Mouse (Mus musculus): ENCODE data around the gene Trim65. TPM values are rescaled to one million over a fixed set of nuclear protein-coding genes. Genes with fewer than 3 reads are reported as not detected.

Trim65 gene
- polyA plus RNA-seq, 1 experiment: 0.57 TPM

GRCm38 (mm10) chr11:116117241-116117640 is 13.7 kb downstream of the Trim65 start:
- TF ChIP-seq POLR2A (IDR thresholded peaks at IDR 0.05; ENCODE audit: control insufficient read depth, low read depth, low read length) (no peak), CTCF (IDR thresholded peaks at IDR 0.05; ENCODE audit: control insufficient read depth, insufficient read depth, insufficient replicate concordance, low read depth, low read length) (no peak)

GRCm38 (mm10) chr11:116111611-116112203 is 19.2 kb downstream of the Trim65 start:
- Histone ChIP-seq H3K27me3 (ENCODE audit: control insufficient read depth, insufficient read depth, low read length) (no peaks in the 10 kb centered on the region), H3K4me3 (ENCODE audit: control insufficient read depth, low read depth, low read length) (no peak overlapping the region), H3K36me3 (ENCODE audit: control insufficient read depth, insufficient read depth, low read length) (no peaks in the 10 kb centered on the region), H3K4me1 (ENCODE audit: control insufficient read depth, insufficient read depth, low read length) (peaks cover 25% of the 10 kb centered on the region), H3K27ac (ENCODE audit: control insufficient read depth, insufficient read depth, low read depth, low read length) (no peak overlapping the region)
- TF ChIP-seq CTCF (IDR thresholded peaks at IDR 0.05; ENCODE audit: control insufficient read depth, insufficient read depth, insufficient replicate concordance, low read depth, low read length) (no peak), POLR2A (IDR thresholded peaks at IDR 0.05; ENCODE audit: control insufficient read depth, low read depth, low read length) (no peak)

More at GRCm38 (mm10) chr11:116117241-116117640, 13.7 kb downstream of the Trim65 start:
- H3K36me3 ChIP-seq (ENCODE audit: control insufficient read depth, insufficient read depth, low read length): no peaks in the 10 kb centered on the region
- H3K27me3 ChIP-seq (ENCODE audit: control insufficient read depth, insufficient read depth, low read length): no peaks in the 10 kb centered on the region
- H3K27ac ChIP-seq (ENCODE audit: control insufficient read depth, insufficient read depth, low read depth, low read length): no peak overlapping the region
- no peaks in the 10 kb centered on the region for H3K4me1 ChIP-seq (ENCODE audit: control insufficient read depth, insufficient read depth, low read length)
- H3K4me3 ChIP-seq (ENCODE audit: control insufficient read depth, low read depth, low read length): no peak overlapping the region

DNA sequence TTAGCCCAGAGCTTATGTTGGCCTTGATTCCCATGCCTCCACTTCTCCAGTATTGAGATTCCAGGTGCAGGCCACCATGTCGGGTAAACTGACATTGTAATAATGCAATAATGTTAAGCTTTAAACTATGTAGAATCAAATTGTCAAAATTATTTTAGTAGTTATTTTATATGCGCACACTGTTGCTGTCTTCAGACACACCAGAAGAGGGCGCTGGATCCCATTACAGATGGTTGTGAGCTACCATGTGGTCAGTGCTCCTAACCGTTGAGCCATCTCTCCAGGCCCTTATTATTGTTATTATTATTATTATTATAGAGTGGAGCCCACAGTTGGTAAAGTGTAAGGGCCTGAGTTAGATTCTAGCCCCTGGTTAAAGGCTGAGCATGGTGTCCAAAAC is 19.9 kb downstream of the Trim65 start:
- Histone ChIP-seq H3K36me3 (ENCODE audit: control insufficient read depth, insufficient read depth, low read length) (no peaks in the 10 kb centered on the region), H3K4me1 (ENCODE audit: control insufficient read depth, insufficient read depth, low read length) (peaks cover 28% of the 10 kb centered on the region), H3K27ac (ENCODE audit: control insufficient read depth, insufficient read depth, low read depth, low read length) (no peak overlapping the region), H3K4me3 (ENCODE audit: control insufficient read depth, low read depth, low read length) (no peak overlapping the region), H3K27me3 (ENCODE audit: control insufficient read depth, insufficient read depth, low read length) (no peaks in the 10 kb centered on the region)
- TF ChIP-seq CTCF (IDR thresholded peaks at IDR 0.05; ENCODE audit: control insufficient read depth, insufficient read depth, insufficient replicate concordance, low read depth, low read length): no peak
- no peak for TF ChIP-seq POLR2A (IDR thresholded peaks at IDR 0.05; ENCODE audit: control insufficient read depth, low read depth, low read length)

- Histone ChIP-seq H3K36me3 (ENCODE audit: control insufficient read depth, insufficient read depth, low read length) (no peaks in the 10 kb centered on the region), H3K4me3 (ENCODE audit: control insufficient read depth, low read depth, low read length) (peak overlapping the region; percentile 82), H3K4me1 (ENCODE audit: control insufficient read depth, insufficient read depth, low read length) (peaks cover 28% of the 10 kb centered on the region), H3K27me3 (ENCODE audit: control insufficient read depth, insufficient read depth, low read length) (no peaks in the 10 kb centered on the region), H3K27ac (ENCODE audit: control insufficient read depth, insufficient read depth, low read depth, low read length) (peak overlapping the region; percentile 42; the same call in 1 of the 2 replicates)
- TF ChIP-seq POLR2A (IDR thresholded peaks at IDR 0.05; ENCODE audit: control insufficient read depth, low read depth, low read length) (no peak), CTCF (IDR thresholded peaks at IDR 0.05; ENCODE audit: control insufficient read depth, insufficient read depth, insufficient replicate concordance, low read depth, low read length) (no peak)
Observed at GRCm38 (mm10) chr11:116110540-116110939, 20.4 kb downstream of the Trim65 start.

DNA sequence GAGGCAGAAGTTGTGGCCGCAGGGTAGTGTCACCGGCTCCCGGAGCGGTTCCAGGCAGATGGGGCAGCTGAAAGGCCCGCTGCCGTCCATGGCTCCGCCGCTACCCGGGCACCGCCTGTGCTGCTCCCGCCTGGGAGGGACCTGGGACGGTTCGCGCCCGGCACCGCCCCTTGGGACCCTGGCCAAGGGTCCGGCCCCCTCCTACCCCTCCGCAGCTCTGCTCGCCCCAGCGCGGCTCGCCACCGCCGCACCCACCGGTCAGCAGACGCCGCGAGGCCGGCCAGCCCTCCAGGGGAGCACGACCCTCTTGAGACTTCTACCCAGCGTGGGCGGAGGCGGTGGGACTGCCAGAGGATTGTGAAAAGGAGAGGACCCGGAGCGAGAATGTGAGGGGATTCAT is 20.8 kb downstream of the Trim65 start:
- Histone ChIP-seq H3K27ac (ENCODE audit: control insufficient read depth, insufficient read depth, low read depth, low read length) (peak overlapping the region; percentile 42), H3K36me3 (ENCODE audit: control insufficient read depth, insufficient read depth, low read length) (no peaks in the 10 kb centered on the region), H3K4me3 (ENCODE audit: control insufficient read depth, low read depth, low read length) (peak overlapping the region; percentile 82), H3K27me3 (ENCODE audit: control insufficient read depth, insufficient read depth, low read length) (no peaks in the 10 kb centered on the region), H3K4me1 (ENCODE audit: control insufficient read depth, insufficient read depth, low read length) (peaks cover 28% of the 10 kb centered on the region)
- TF ChIP-seq CTCF (IDR thresholded peaks at IDR 0.05; ENCODE audit: control insufficient read depth, insufficient read depth, insufficient replicate concordance, low read depth, low read length) (no peak), POLR2A (IDR thresholded peaks at IDR 0.05; ENCODE audit: control insufficient read depth, low read depth, low read length) (peak; percentile 66)

DNA sequence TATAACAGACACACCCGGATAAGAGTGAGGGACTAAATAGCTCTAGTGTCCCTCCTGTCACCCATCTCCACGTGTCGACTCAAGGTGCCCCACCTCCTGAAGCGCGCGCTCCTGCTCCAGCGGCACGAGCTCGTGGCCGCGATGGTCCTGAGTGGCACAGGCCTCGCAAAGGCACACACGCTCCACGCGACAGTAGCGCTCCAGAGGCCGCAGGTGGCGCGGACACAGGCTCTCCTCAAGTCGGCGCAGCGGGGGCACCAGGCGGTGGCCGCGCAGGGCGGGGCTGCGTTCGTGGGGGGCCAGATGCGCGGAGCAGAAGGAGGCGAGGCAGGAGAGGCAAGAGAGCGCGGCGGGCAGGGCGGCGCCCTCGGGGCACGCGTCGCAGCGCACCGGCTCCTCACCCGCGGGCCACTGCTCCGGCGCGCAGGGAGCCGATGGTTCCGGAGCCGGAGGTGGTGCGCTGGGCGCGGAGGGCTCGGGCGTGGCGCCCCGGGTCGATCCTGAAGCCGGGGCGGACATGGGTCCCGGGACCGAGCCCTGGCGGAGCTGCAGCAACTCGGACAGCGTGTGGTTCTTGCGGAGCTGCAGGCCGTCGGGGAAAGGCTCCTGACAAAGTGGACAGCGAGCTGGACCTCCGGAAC is 21.4 kb downstream of the Trim65 start:
- TF ChIP-seq POLR2A (IDR thresholded peaks at IDR 0.05; ENCODE audit: control insufficient read depth, low read depth, low read length) (no peak), CTCF (IDR thresholded peaks at IDR 0.05; ENCODE audit: control insufficient read depth, insufficient read depth, insufficient replicate concordance, low read depth, low read length) (no peak)
- Histone ChIP-seq H3K4me3 (ENCODE audit: control insufficient read depth, low read depth, low read length) (peak overlapping the region; percentile 82), H3K27ac (ENCODE audit: control insufficient read depth, insufficient read depth, low read depth, low read length) (peak overlapping the region; percentile 27), H3K27me3 (ENCODE audit: control insufficient read depth, insufficient read depth, low read length) (no peaks in the 10 kb centered on the region), H3K36me3 (ENCODE audit: control insufficient read depth, insufficient read depth, low read length) (no peaks in the 10 kb centered on the region), H3K4me1 (ENCODE audit: control insufficient read depth, insufficient read depth, low read length) (peaks cover 28% of the 10 kb centered on the region)

DNA sequence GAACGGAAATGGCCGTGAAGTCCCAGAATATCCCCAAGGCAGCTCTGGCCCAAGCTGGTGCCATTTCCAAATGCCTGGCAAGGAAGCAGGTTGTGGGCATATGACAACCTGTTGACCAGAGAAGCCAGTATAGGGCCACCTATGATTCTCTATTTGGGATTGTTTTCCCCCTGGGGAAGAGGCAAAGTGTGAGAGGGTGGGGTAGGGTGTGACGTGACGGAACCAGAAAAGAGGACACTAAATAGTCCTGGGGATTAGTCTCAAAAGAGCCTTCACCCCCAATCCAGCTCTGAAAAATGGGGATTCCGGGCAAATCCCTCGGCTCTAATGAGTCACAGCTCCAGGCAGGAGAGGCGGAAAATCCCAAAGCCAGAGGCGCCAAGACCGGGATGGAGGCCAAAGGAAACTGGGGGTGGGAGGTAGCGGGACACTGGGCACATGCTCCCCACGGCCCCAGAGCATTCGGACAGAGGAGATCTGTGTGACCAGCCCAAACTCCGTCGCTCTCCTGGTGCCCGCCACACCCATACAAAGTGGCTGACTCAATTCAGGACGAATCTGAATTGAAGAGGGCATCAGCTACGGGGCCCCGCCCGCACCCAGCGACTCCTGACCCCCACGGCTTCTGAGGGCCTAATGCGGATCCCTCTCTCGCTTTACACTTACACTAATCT is 22.3 kb downstream of the Trim65 start:
- Histone ChIP-seq H3K36me3 (ENCODE audit: control insufficient read depth, insufficient read depth, low read length) (no peaks in the 10 kb centered on the region), H3K27me3 (ENCODE audit: control insufficient read depth, insufficient read depth, low read length) (no peaks in the 10 kb centered on the region), H3K4me3 (ENCODE audit: control insufficient read depth, low read depth, low read length) (peak overlapping the region; percentile 82), H3K4me1 (ENCODE audit: control insufficient read depth, insufficient read depth, low read length) (peaks cover 35% of the 10 kb centered on the region), H3K27ac (ENCODE audit: control insufficient read depth, insufficient read depth, low read depth, low read length) (peak overlapping the region; percentile 36)
- TF ChIP-seq POLR2A (IDR thresholded peaks at IDR 0.05; ENCODE audit: control insufficient read depth, low read depth, low read length) (no peak), CTCF (IDR thresholded peaks at IDR 0.05; ENCODE audit: control insufficient read depth, insufficient read depth, insufficient replicate concordance, low read depth, low read length) (no peak)

Data from testis, adult 2 months (tissue).